Mouse (Mus musculus): Measurements from ENCODE around the gene Ptgir. TPM values are rescaled to one million over a fixed set of nuclear protein-coding genes. Genes with fewer than 3 reads are reported as not detected.

The Ptgir gene
- polyA plus RNA-seq, 1 experiment from 2014 or later = 0.54 TPM

- Histone ChIP-seq H3K27me3 (no peaks in the 10 kb centered on the region), H3K4me3 (replicated peaks) (no peak overlapping the region), H3K9me3 (no peaks in the 10 kb centered on the region), H3K36me3 (no peaks in the 10 kb centered on the region), H3K4me1 (replicated peaks) (peaks cover 25% of the 10 kb centered on the region), H3K27ac (no peak overlapping the region), H3K9ac (replicated peaks) (no peak overlapping the region), H3K4me2 (replicated peaks) (no peak overlapping the region)
- ATAC-seq = no peak
- 66% methylated on average over 2 of the region's 2 CpGs for WGBS
Observed at GRCm38 (mm10) chr7:16928341-16928740, 22.1 kb downstream of the Ptgir start.

GRCm38 (mm10) chr7:16930850-16931249, 24.6 kb downstream of the Ptgir start:
- WGBS = 0% methylated on average over 1 of the region's 1 CpGs
- ATAC-seq = 0 out of 2 replicates have a peak, but pooled peaks have one; percentile 16
- Histone ChIP-seq H3K27me3 (no peaks in the 10 kb centered on the region), H3K9ac (replicated peaks) (no peak overlapping the region), H3K9me3 (no peaks in the 10 kb centered on the region), H3K4me1 (replicated peaks) (peaks cover 30% of the 10 kb centered on the region), H3K27ac (no peak overlapping the region), H3K4me2 (replicated peaks) (no peak overlapping the region), H3K4me3 (replicated peaks) (no peak overlapping the region), H3K36me3 (no peaks in the 10 kb centered on the region)

- H3K9ac ChIP-seq (replicated peaks) = no peak overlapping the region; the same call in 1 of the 2 replicates
- WGBS = 19% methylated on average over 14 of the region's 14 CpGs
- H3K4me2 ChIP-seq (replicated peaks) = no peak overlapping the region
- H3K36me3 ChIP-seq = no peaks in the 10 kb centered on the region
- peak; percentile 59 for ATAC-seq
- no peaks in the 10 kb centered on the region for H3K9me3 ChIP-seq
- no peaks in the 10 kb centered on the region for H3K27me3 ChIP-seq
- H3K27ac ChIP-seq = peak overlapping the region; percentile 75
- no peak overlapping the region for H3K4me3 ChIP-seq (replicated peaks)
- peaks cover 30% of the 10 kb centered on the region for H3K4me1 ChIP-seq (replicated peaks)
Observed at GRCm38 (mm10) chr7:16931968-16932627, 25.8 kb downstream of the Ptgir start.

- 31% methylated on average over 14 of the region's 14 CpGs for WGBS
- no peak overlapping the region for H3K4me3 ChIP-seq (replicated peaks)
- no peaks in the 10 kb centered on the region for H3K9me3 ChIP-seq
- H3K9ac ChIP-seq (replicated peaks) = no peak overlapping the region
- no peaks in the 10 kb centered on the region for H3K36me3 ChIP-seq
- peak overlapping the region; percentile 75 for H3K27ac ChIP-seq
- no peaks in the 10 kb centered on the region for H3K27me3 ChIP-seq
- H3K4me2 ChIP-seq (replicated peaks) = 0 out of 2 replicates have a peak overlapping the region, but pooled peaks have one; percentile 6
- peak; percentile 76 for ATAC-seq
- peaks cover 35% of the 10 kb centered on the region for H3K4me1 ChIP-seq (replicated peaks)
Observed at GRCm38 (mm10) chr7:16932704-16933577, 26.7 kb downstream of the Ptgir start.

GRCm38 (mm10) chr7:16937312-16937711, 31.0 kb downstream of the Ptgir start:
- H3K9ac ChIP-seq (replicated peaks) = no peak overlapping the region
- no peak overlapping the region for H3K27ac ChIP-seq
- no peaks in the 10 kb centered on the region for H3K36me3 ChIP-seq
- H3K9me3 ChIP-seq = no peaks in the 10 kb centered on the region
- H3K4me1 ChIP-seq (replicated peaks) = peaks cover 64% of the 10 kb centered on the region
- H3K4me2 ChIP-seq (replicated peaks) = no peak overlapping the region
- no peaks in the 10 kb centered on the region for H3K27me3 ChIP-seq
- no peak overlapping the region for H3K4me3 ChIP-seq (replicated peaks)
- no peak for ATAC-seq
- WGBS = 49% methylated on average over 4 of the region's 4 CpGs

GRCm38 (mm10) chr7:16938117-16938791, 32.0 kb downstream of the Ptgir start:
- H3K9me3 ChIP-seq = no peaks in the 10 kb centered on the region
- H3K4me3 ChIP-seq (replicated peaks) = 0 out of 2 replicates have a peak overlapping the region, but pooled peaks have one; percentile 11
- WGBS = 62% methylated on average over 17 of the region's 17 CpGs
- H3K9ac ChIP-seq (replicated peaks) = no peak overlapping the region; the same call in 1 of the 2 replicates
- H3K4me2 ChIP-seq (replicated peaks) = peak overlapping the region; percentile 43
- H3K4me1 ChIP-seq (replicated peaks) = peaks cover 64% of the 10 kb centered on the region
- peak; percentile 92 for ATAC-seq
- no peaks in the 10 kb centered on the region for H3K27me3 ChIP-seq
- H3K36me3 ChIP-seq = no peaks in the 10 kb centered on the region
- H3K27ac ChIP-seq = peak overlapping the region; percentile 88

GRCm38 (mm10) chr7:16940292-16940691, 34.0 kb downstream of the Ptgir start:
- ATAC-seq = no peak
- peaks cover 2% of the 10 kb centered on the region for H3K27me3 ChIP-seq
- peak overlapping the region; percentile 88 for H3K27ac ChIP-seq
- H3K4me1 ChIP-seq (replicated peaks) = peaks cover 71% of the 10 kb centered on the region
- WGBS = 41% methylated on average over 7 of the region's 7 CpGs
- H3K9ac ChIP-seq (replicated peaks) = peak overlapping the region; percentile 7; the same call in 1 of the 2 replicates
- H3K36me3 ChIP-seq = no peaks in the 10 kb centered on the region
- H3K4me2 ChIP-seq (replicated peaks) = no peak overlapping the region
- no peak overlapping the region for H3K4me3 ChIP-seq (replicated peaks)
- H3K9me3 ChIP-seq = no peaks in the 10 kb centered on the region

GRCm38 (mm10) chr7:16942861-16943260, 36.6 kb downstream of the Ptgir start:
- H3K4me1 ChIP-seq (replicated peaks) = peaks cover 93% of the 10 kb centered on the region
- no peak for ATAC-seq
- no peaks in the 10 kb centered on the region for H3K9me3 ChIP-seq
- H3K9ac ChIP-seq (replicated peaks) = no peak overlapping the region
- H3K36me3 ChIP-seq = no peaks in the 10 kb centered on the region
- H3K4me2 ChIP-seq (replicated peaks) = no peak overlapping the region
- H3K27ac ChIP-seq = peak overlapping the region; percentile 96
- H3K27me3 ChIP-seq = peaks cover 25% of the 10 kb centered on the region
- H3K4me3 ChIP-seq (replicated peaks) = no peak overlapping the region
- 45% methylated on average over 4 of the region's 4 CpGs for WGBS

DNA sequence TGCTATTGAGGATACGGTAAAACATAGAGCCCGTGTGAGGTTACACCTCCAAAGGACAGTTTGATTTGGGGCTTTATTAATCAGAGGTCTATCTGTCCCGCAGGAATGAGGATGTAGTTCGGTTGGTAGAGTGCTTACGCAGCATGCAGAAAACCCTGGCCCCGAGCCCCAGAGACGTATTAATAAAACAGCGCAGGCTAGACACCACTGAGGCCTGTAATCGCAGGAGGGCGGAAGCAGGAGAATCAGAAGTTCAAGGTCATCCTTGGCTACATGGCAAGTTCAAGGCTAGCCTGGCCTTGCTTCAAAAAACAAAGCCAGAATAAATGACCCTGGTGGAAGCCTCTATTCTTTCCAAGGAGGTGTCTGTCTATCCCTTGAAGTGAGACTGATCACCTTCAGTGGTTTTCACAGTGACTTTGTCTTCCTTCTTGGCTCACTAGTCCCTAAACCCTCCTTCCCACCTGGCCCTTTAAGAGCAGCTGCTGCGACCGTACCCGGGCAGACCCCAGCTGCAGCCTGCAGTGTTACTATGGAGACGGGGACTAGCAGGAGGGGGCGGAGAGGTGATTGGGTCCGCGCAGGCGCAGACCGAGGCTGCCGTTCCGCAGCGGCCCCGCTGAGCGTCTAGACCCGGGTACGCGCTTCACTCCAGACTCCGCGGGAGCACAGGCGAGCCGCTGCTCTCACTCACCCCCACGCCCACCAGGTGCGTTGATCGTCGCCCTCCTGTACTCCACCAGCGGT, 37.9 kb downstream of the Ptgir start, which contains the start of gene Pnmal2:
Gene Pnmal2, plus strand, starts transcription at position 622 of the 747 bp plus-strand sequence.
- H3K9me3 ChIP-seq = no peaks in the 10 kb centered on the region
- H3K27me3 ChIP-seq = peaks cover 38% of the 10 kb centered on the region
- 10% methylated on average over 36 of the region's 36 CpGs for WGBS
- peak within 1 kb of the TSS; percentile 98 for H3K9ac ChIP-seq (replicated peaks)
- H3K36me3 ChIP-seq = 0 out of 2 replicates have a peak, but pooled peaks cover 2% of the 10 kb centered on the region
- H3K27ac ChIP-seq = peak within 1 kb of the TSS; percentile 96
- H3K4me1 ChIP-seq (replicated peaks) = peaks cover 93% of the 10 kb centered on the region
- ATAC-seq = peak; percentile 90
- H3K4me2 ChIP-seq (replicated peaks) = peak within 1 kb of the TSS; percentile 95
- H3K4me3 ChIP-seq (replicated peaks) = peak within 1 kb of the TSS; percentile 80

DNA sequence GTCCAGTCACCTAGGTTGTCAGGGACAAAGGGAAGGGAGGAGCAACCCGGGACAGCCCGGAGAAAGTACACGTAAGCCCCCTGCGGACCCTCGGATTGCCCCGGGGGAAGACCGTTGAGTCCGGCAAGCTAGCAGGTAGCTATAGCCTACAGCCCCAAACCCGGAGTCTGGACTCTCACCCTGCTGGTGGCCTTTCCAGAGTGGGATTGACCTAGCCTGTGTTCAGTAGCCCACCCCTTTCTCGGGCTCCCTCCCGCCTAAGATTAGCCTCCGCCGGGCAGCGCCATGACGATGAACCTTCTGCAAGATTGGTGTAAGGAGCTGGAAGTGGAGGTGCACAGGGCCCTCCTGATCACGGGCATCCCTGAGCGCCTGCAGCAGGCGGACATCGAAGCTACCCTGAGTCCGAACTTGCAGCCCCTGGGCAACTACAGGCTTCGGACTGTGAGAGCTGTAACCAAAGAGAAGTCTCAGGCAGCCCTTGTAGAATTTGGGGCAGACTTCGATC, 38.6 kb downstream of the Ptgir start:
- peak overlapping the region; percentile 98 for H3K9ac ChIP-seq (replicated peaks)
- H3K4me2 ChIP-seq (replicated peaks) = peak overlapping the region; percentile 95
- H3K9me3 ChIP-seq = no peaks in the 10 kb centered on the region
- ATAC-seq = no peak; the same call in 1 of the 2 replicates
- peak overlapping the region; percentile 80 for H3K4me3 ChIP-seq (replicated peaks)
- under 1% methylated on average over 22 of the region's 22 CpGs for WGBS
- 0 out of 2 replicates have a peak, but pooled peaks cover 2% of the 10 kb centered on the region for H3K36me3 ChIP-seq
- H3K27me3 ChIP-seq = peaks cover 44% of the 10 kb centered on the region
- peaks cover 93% of the 10 kb centered on the region for H3K4me1 ChIP-seq (replicated peaks)
- H3K27ac ChIP-seq = peak overlapping the region; percentile 96

DNA sequence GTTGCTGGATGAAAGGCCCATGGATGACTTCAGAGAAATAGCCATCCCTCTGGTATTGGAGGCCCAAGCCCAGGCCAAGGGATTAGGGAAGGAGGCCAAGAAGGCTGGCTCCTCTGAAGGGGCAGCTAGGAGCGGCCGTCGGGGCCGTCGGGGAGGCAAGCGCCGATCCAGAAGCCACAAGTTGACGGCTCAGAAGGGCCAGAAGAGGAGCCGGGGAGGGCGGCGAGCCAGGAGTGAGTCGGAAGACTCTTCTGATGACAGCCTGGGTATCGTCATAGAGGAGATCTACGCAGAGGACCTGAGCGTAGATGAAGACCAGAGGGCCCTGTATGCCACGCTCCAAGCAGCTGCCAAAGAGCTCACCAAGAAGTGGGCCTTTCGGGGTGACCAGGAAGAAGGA, 39.1 kb downstream of the Ptgir start:
- 10% methylated on average over 17 of the region's 17 CpGs for WGBS
- Histone ChIP-seq H3K27me3 (peaks cover 45% of the 10 kb centered on the region), H3K36me3 (0 out of 2 replicates have a peak, but pooled peaks cover 2% of the 10 kb centered on the region), H3K27ac (peak overlapping the region; percentile 96), H3K9me3 (no peaks in the 10 kb centered on the region), H3K4me2 (replicated peaks) (peak overlapping the region; percentile 95), H3K4me3 (replicated peaks) (peak overlapping the region; percentile 80), H3K4me1 (replicated peaks) (peaks cover 93% of the 10 kb centered on the region), H3K9ac (replicated peaks) (peak overlapping the region; percentile 98)
- ATAC-seq = no peak
